Mouse (Mus musculus) left cerebral cortex, adult 2 months (tissue): Measurements from ENCODE around the gene Mad1l1. TPM values are rescaled to one million over a fixed set of nuclear protein-coding genes. Genes with fewer than 3 reads are reported as not detected.

ENCODE experiments used
- DNase-seq, 2 experiments: peaks; one replicate each; pipeline ENCODE4 v3.0.0; 2021 to 2022; ENCODE audit warnings: low spot score in 2 of 2, mixed read lengths in 1 of 2; ENCODE audit errors: extremely low spot score in 1 of 2
- H3K27ac ChIP-seq: fragments of 200-600 bp; 2 replicates; pipeline ENCODE4 v1.8.1; 2022
- H3K4me3 ChIP-seq: fragments of 200-600 bp; 2 replicates; pipeline ENCODE4 v1.8.1; 2022
- CTCF ChIP-seq: fragments of 200-600 bp; IDR thresholded peaks from 2 replicates; pipeline ENCODE4 v1.8.1; 2022; ENCODE audit warnings: antibody characterized with exemption, mild to moderate bottlenecking, moderate library complexity
- intact Hi-C: fragments of 180-260 bp; cut with DNase I; formaldehyde crosslinking; loops from one replicate; pipeline ENCODE4 v1.15.1; 2025
- total RNA-seq, 2 experiments: library from RNA; stranded (reverse); gene quantifications; 2 replicates each; pipeline ENCODE4 v1.2.3; 2021

The Mad1l1 gene
- total RNA-seq, 2 experiments from 2014 or later = 14.1 to 17.6 TPM

GRCm38 (mm10) chr5:140041055-140041454 lies 280.3 kb downstream of the Mad1l1 start:
- no peak overlapping the region for H3K27ac ChIP-seq
- no peak for DNase-seq
- TF ChIP-seq CTCF = no peak
- no peak overlapping the region for H3K4me3 ChIP-seq
- intact Hi-C loops = loop anchor here (5.0 kb wide), 1 partner anchor 134 kb away; the partner anchor contains the start of gene Elfn1

GRCm38 (mm10) chr5:140037587-140038233 lies 283.6 kb downstream of the Mad1l1 start:
- intact Hi-C loops = loop anchor here (5.0 kb wide), 1 partner anchor 105 kb away; no protein-coding TSS in a partner anchor
- no peak overlapping the region for H3K27ac ChIP-seq
- peak; percentile 7 for TF ChIP-seq CTCF
- no peak overlapping the region for H3K4me3 ChIP-seq
- DNase-seq = no peak

- Histone ChIP-seq H3K27ac (no peak overlapping the region), H3K4me3 (no peak overlapping the region)
- no peak for TF ChIP-seq CTCF
- no peak for DNase-seq
- intact Hi-C loops = loop anchor here (5.0 kb wide), 1 partner anchor 107 kb away; no protein-coding TSS in a partner anchor
Measured at GRCm38 (mm10) chr5:140035641-140036040, 285.7 kb downstream of the Mad1l1 start.

- intact Hi-C loops = loop anchor here (5.0 kb wide), 1 partner anchor 107 kb away; no protein-coding TSS in a partner anchor
- TF ChIP-seq CTCF = peak; percentile 41
- no peak for DNase-seq
- no peak overlapping the region for H3K27ac ChIP-seq
- H3K4me3 ChIP-seq = no peak overlapping the region
Measured at GRCm38 (mm10) chr5:140035025-140035330, 286.4 kb downstream of the Mad1l1 start.

GRCm38 (mm10) chr5:140034300-140035024 lies 286.9 kb downstream of the Mad1l1 start:
- TF ChIP-seq CTCF = no peak
- Histone ChIP-seq H3K4me3 (no peak overlapping the region), H3K27ac (no peak overlapping the region)
- intact Hi-C loops = loop anchor here (5.0 kb wide), 1 partner anchor 108 kb away; no protein-coding TSS in a partner anchor
- no peak for DNase-seq

- no peak for TF ChIP-seq CTCF
- H3K27ac ChIP-seq = no peak overlapping the region
- H3K4me3 ChIP-seq = no peak overlapping the region
- DNase-seq = no peak
- intact Hi-C loops = no loop called here
Measured at GRCm38 (mm10) chr5:140026366-140026765, 295.0 kb downstream of the Mad1l1 start.

GRCm38 (mm10) chr5:140025301-140025700 lies 296.1 kb downstream of the Mad1l1 start:
- no peak for DNase-seq
- Histone ChIP-seq H3K27ac (no peak overlapping the region), H3K4me3 (no peak overlapping the region)
- intact Hi-C loops = no loop called here
- no peak for TF ChIP-seq CTCF

GRCm38 (mm10) chr5:140023941-140024500 lies 297.3 kb downstream of the Mad1l1 start:
- Histone ChIP-seq H3K27ac (no peak overlapping the region), H3K4me3 (no peak overlapping the region)
- intact Hi-C loops = no loop called here
- TF ChIP-seq CTCF = no peak
- DNase-seq = peak; percentile 19 to 47

GRCm38 (mm10) chr5:140022861-140023260 lies 298.5 kb downstream of the Mad1l1 start:
- Histone ChIP-seq H3K4me3 (no peak overlapping the region), H3K27ac (no peak overlapping the region)
- DNase-seq = no peak
- intact Hi-C loops = no loop called here
- TF ChIP-seq CTCF = no peak

- H3K4me3 ChIP-seq = no peak overlapping the region
- H3K27ac ChIP-seq = no peak overlapping the region; the same call in 1 of the 2 replicates
- no peak for TF ChIP-seq CTCF
- intact Hi-C loops = no loop called here
- DNase-seq = no peak
Measured at GRCm38 (mm10) chr5:140021755-140022154, 299.6 kb downstream of the Mad1l1 start.

GRCm38 (mm10) chr5:140019616-140020015 lies 301.7 kb downstream of the Mad1l1 start:
- Histone ChIP-seq H3K4me3 (no peak overlapping the region), H3K27ac (no peak overlapping the region)
- no peak for DNase-seq
- intact Hi-C loops = no loop called here
- TF ChIP-seq CTCF = no peak

GRCm38 (mm10) chr5:140018780-140019179 lies 302.6 kb downstream of the Mad1l1 start:
- Histone ChIP-seq H3K27ac (no peak overlapping the region), H3K4me3 (no peak overlapping the region)
- TF ChIP-seq CTCF = no peak
- intact Hi-C loops = no loop called here
- no peak for DNase-seq
